Mouse (Mus musculus) limb, embryonic 12.5 days (tissue): ENCODE data around the gene Cln5. TPM values are rescaled to one million over a fixed set of nuclear protein-coding genes. Genes with fewer than 3 reads are reported as not detected.

ENCODE experiments used
- ATAC-seq: fragments of 200-750 bp; cut with Nextera tagmentation; 2 replicates; pipeline ENCODE4 v1.8.0; 2017; ENCODE audit warnings: low read depth, moderate TSS enrichment; ENCODE audit not compliant: insufficient number of reproducible peaks, insufficient read depth, low FRiP score, low TSS enrichment
- H3K27ac ChIP-seq: fragments of 300-500 bp; sonication (generic); 2 replicates; pipeline ENCODE4 v1.5.1; 2016; ENCODE audit warnings: mild to moderate bottlenecking, moderate library complexity
- H3K27me3 ChIP-seq: fragments of 300-500 bp; sonication (generic); 2 replicates; pipeline ENCODE4 v1.6.1; 2016; ENCODE audit warnings: mild to moderate bottlenecking, moderate library complexity
- H3K36me3 ChIP-seq: fragments of 300-500 bp; sonication (generic); 2 replicates; pipeline ENCODE4 v1.6.1; 2016; ENCODE audit warnings: mild to moderate bottlenecking, moderate library complexity
- H3K4me1 ChIP-seq: fragments of 300-500 bp; sonication (generic); replicated peaks from 2 replicates; pipeline ENCODE4 v1.6.1; 2016
- H3K4me2 ChIP-seq: fragments of 300-500 bp; sonication (generic); 2 replicates; pipeline ENCODE4 v1.6.1; 2016; ENCODE audit warnings: mild to moderate bottlenecking, moderate library complexity
- H3K4me3 ChIP-seq: fragments of 300-500 bp; sonication (generic); replicated peaks from 2 replicates; pipeline ENCODE4 v1.5.1; 2016; ENCODE audit warnings: mild to moderate bottlenecking
- H3K9ac ChIP-seq: fragments of 300-500 bp; sonication (generic); replicated peaks from 2 replicates; pipeline ENCODE4 v1.6.1; 2016; ENCODE audit warnings: mild to moderate bottlenecking, moderate library complexity
- H3K9me3 ChIP-seq: fragments of 300-500 bp; sonication (generic); 2 replicates; pipeline ENCODE4 v1.6.1; 2016; ENCODE audit warnings: mild to moderate bottlenecking, moderate library complexity
- whole genome bisulfite sequencing: fragments of 180-500 bp; shearing (Covaris S2); methylation state at CpG from one replicate; pipeline ENCODE4 v1.1.7; 2016; 5-methylcytosine and 5-hydroxymethylcytosine counted together
- polyA plus RNA-seq: library from polyadenylated mRNA; unstranded; fragments of >200 nt; fragmentation: Nextera tagmentation; extraction: Ambion mirVana; gene quantifications from 2 replicates; pipeline ENCODE4 v1.2.1, GENCODE M21; 2016

The Cln5 gene
- polyA plus RNA-seq, 1 experiment from 2014 or later: 28.2 TPM

DNA sequence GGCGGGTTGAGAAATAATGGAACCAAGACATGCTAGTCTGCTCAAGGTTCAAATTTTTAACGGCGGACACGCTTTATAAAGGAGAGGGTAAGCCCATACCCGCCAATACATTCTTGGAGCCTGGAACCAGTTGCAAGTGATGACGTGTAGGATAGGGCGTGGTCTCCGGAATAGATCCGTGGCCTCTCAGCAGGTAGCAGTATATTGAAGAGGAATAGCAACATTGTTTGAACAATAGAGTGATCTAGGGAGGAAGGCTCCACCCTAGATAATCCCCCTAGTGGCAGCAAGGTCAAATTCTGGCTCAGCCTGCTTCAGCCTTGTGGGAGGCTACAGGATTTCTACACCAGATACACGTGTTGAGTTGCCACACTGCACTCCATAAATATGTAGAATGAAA is 10.5 kb upstream of the Cln5 start:
- 0 out of 2 replicates have a peak, but pooled peaks have one; percentile 26 for ATAC-seq
- no peak overlapping the region for H3K9ac ChIP-seq
- no peaks in the 10 kb centered on the region for H3K9me3 ChIP-seq
- H3K27ac ChIP-seq: no peak overlapping the region
- H3K36me3 ChIP-seq: no peaks in the 10 kb centered on the region
- H3K4me2 ChIP-seq: no peak overlapping the region
- H3K27me3 ChIP-seq: no peaks in the 10 kb centered on the region
- no peaks in the 10 kb centered on the region for H3K4me1 ChIP-seq
- H3K4me3 ChIP-seq: no peak overlapping the region
- WGBS: 91% methylated on average over 10 of the region's 10 CpGs

DNA sequence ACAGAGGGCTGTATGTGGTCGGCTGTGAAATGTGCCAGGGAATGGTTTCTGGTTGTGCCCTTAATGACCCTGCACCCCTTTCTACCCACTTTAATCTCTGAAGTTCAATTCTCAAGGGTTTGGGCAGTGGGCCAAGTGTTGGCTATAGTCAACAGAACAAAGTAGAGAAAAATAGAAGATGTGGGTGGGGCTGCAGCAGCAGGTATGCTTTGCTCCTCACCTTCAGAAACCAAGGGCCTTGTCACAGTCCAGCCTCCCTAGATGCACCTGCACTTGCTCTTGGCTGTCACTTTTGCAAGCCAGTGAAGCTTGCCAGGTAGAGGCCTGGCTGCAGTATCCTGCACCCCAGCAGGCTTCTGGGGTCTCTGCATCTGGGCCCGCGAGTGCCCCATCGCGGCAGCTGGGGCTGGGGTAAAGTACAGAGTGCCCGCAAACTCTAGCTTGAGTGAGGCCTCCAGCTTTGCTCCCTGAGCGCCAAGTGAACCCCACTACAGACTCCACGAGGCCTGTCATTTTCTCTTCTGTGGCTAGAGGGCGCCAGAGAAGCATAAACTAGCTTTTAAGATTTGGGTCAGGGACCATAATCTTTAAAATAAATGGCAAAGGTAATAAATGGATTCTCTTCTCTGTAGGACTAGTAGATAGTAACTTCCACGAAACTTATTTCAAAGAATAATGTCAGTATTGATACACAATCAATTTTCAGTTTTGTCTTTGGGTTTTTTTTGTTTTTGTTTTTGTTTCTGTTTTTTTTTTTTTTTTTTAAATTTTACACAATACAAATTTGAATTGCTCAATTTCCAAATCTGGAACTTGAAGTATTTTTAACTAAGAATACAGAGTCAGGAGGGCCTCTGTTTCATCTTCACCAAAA is 4.5 kb upstream of the Cln5 start:
- H3K9me3 ChIP-seq: no peaks in the 10 kb centered on the region
- no peaks in the 10 kb centered on the region for H3K36me3 ChIP-seq
- no peak overlapping the region for H3K27ac ChIP-seq
- 16% methylated on average over 10 of the region's 10 CpGs for WGBS
- no peaks in the 10 kb centered on the region for H3K27me3 ChIP-seq
- 0 out of 2 replicates have a peak, but pooled peaks cover 2% of the 10 kb centered on the region for H3K4me1 ChIP-seq
- ATAC-seq: no peak
- no peak overlapping the region for H3K4me2 ChIP-seq
- no peak overlapping the region for H3K9ac ChIP-seq
- H3K4me3 ChIP-seq: no peak overlapping the region

GRCm38 (mm10) chr14:103069465-103069863 is 552 bp upstream of the Cln5 start:
- Histone ChIP-seq H3K27ac (peak overlapping the region; percentile 86), H3K4me3 (peak overlapping the region; percentile 67), H3K9me3 (no peaks in the 10 kb centered on the region), H3K4me1 (peaks cover 2% of the 10 kb centered on the region; the same call in 1 of the 2 replicates), H3K36me3 (peaks cover 21% of the 10 kb centered on the region; the same call in 1 of the 2 replicates), H3K4me2 (peak overlapping the region; percentile 87), H3K27me3 (no peaks in the 10 kb centered on the region), H3K9ac (peak overlapping the region; percentile 76; the same call in 1 of the 2 replicates)
- 19% methylated on average over 12 of the region's 12 CpGs for WGBS
- ATAC-seq: peak; percentile 31

GRCm38 (mm10) chr14:103070790-103071189 is 774 bp downstream of the Cln5 start:
- Histone ChIP-seq H3K4me3 (peak overlapping the region; percentile 67), H3K9me3 (no peaks in the 10 kb centered on the region), H3K36me3 (peaks cover 33% of the 10 kb centered on the region; the same call in 1 of the 2 replicates), H3K9ac (peak overlapping the region; percentile 76), H3K27me3 (no peaks in the 10 kb centered on the region), H3K4me1 (peaks cover 2% of the 10 kb centered on the region; the same call in 1 of the 2 replicates), H3K4me2 (peak overlapping the region; percentile 87), H3K27ac (peak overlapping the region; percentile 86; the same call in 1 of the 2 replicates)
- 5% methylated on average over 10 of the region's 10 CpGs for WGBS
- ATAC-seq: 0 out of 2 replicates have a peak, but pooled peaks have one; percentile 6

GRCm38 (mm10) chr14:103071471-103071870 is 1.5 kb downstream of the Cln5 start:
- no peaks in the 10 kb centered on the region for H3K9me3 ChIP-seq
- H3K36me3 ChIP-seq: peaks cover 37% of the 10 kb centered on the region; the same call in 1 of the 2 replicates
- H3K27ac ChIP-seq: no peak overlapping the region
- no peaks in the 10 kb centered on the region for H3K27me3 ChIP-seq
- no peak overlapping the region for H3K4me3 ChIP-seq
- no peak for ATAC-seq
- H3K4me1 ChIP-seq: peaks cover 2% of the 10 kb centered on the region; the same call in 1 of the 2 replicates
- no peak overlapping the region for H3K4me2 ChIP-seq
- no peak overlapping the region for H3K9ac ChIP-seq
- WGBS: 90% methylated on average over 12 of the region's 12 CpGs

- Histone ChIP-seq H3K4me3 (no peak overlapping the region), H3K36me3 (peaks cover 50% of the 10 kb centered on the region), H3K27me3 (no peaks in the 10 kb centered on the region), H3K27ac (no peak overlapping the region), H3K9me3 (no peaks in the 10 kb centered on the region), H3K4me1 (peaks cover 2% of the 10 kb centered on the region; the same call in 1 of the 2 replicates), H3K9ac (no peak overlapping the region), H3K4me2 (no peak overlapping the region)
- WGBS: 97% methylated on average over 4 of the region's 4 CpGs
- no peak for ATAC-seq
These were observed 2.7 kb downstream of the Cln5 start for GRCm38 (mm10) chr14:103072731-103073130.

- H3K4me3 ChIP-seq: no peak overlapping the region
- 94% methylated on average over 8 of the region's 8 CpGs for WGBS
- no peak overlapping the region for H3K9ac ChIP-seq
- H3K27me3 ChIP-seq: no peaks in the 10 kb centered on the region
- H3K9me3 ChIP-seq: no peaks in the 10 kb centered on the region
- no peak overlapping the region for H3K27ac ChIP-seq
- peaks cover 2% of the 10 kb centered on the region; the same call in 1 of the 2 replicates for H3K4me1 ChIP-seq
- no peak for ATAC-seq
- peaks cover 61% of the 10 kb centered on the region for H3K36me3 ChIP-seq
- no peak overlapping the region for H3K4me2 ChIP-seq
These were observed 3.8 kb downstream of the Cln5 start for GRCm38 (mm10) chr14:103073825-103074224.

GRCm38 (mm10) chr14:103075166-103075565 is 5.2 kb downstream of the Cln5 start:
- Histone ChIP-seq H3K9me3 (no peaks in the 10 kb centered on the region), H3K9ac (no peak overlapping the region), H3K4me3 (no peak overlapping the region), H3K27me3 (no peaks in the 10 kb centered on the region), H3K4me1 (no peaks in the 10 kb centered on the region; the same call in 1 of the 2 replicates), H3K36me3 (peaks cover 70% of the 10 kb centered on the region), H3K27ac (no peak overlapping the region), H3K4me2 (no peak overlapping the region)
- WGBS: 91% methylated on average over 7 of the region's 7 CpGs
- ATAC-seq: no peak

- Histone ChIP-seq H3K4me1 (no peaks in the 10 kb centered on the region), H3K4me2 (no peak overlapping the region), H3K9ac (no peak overlapping the region), H3K36me3 (peaks cover 67% of the 10 kb centered on the region), H3K4me3 (no peak overlapping the region), H3K27ac (no peak overlapping the region), H3K27me3 (no peaks in the 10 kb centered on the region), H3K9me3 (no peaks in the 10 kb centered on the region)
- 90% methylated on average over 9 of the region's 9 CpGs for WGBS
- ATAC-seq: no peak
These were observed 7.4 kb downstream of the Cln5 start for GRCm38 (mm10) chr14:103077272-103078005.

- H3K9me3 ChIP-seq: no peaks in the 10 kb centered on the region
- no peak for ATAC-seq
- WGBS: 89% methylated on average over 16 of the region's 16 CpGs
These were observed 8.2 kb downstream of the Cln5 start for GRCm38 (mm10) chr14:103078006-103078912.

More at GRCm38 (mm10) chr14:103078006-103078912, 8.2 kb downstream of the Cln5 start:
- no peak overlapping the region for H3K27ac ChIP-seq
- no peak overlapping the region for H3K9ac ChIP-seq
- H3K4me2 ChIP-seq: no peak overlapping the region
- peaks cover 66% of the 10 kb centered on the region for H3K36me3 ChIP-seq
- no peaks in the 10 kb centered on the region for H3K4me1 ChIP-seq
- no peaks in the 10 kb centered on the region for H3K27me3 ChIP-seq
- no peak overlapping the region for H3K4me3 ChIP-seq
